Mouse (Mus musculus) olfactory bulb, adult 2 months (tissue): Measurements from ENCODE around the gene Cybrd1.

Source experiments
- CTCF ChIP-seq: fragments of 200-500 bp; IDR thresholded peaks from 2 replicates; pipeline ENCODE4 v1.5.1; 2012; ENCODE audit warnings: low read depth, mild to moderate bottlenecking, low read length, moderate library complexity; ENCODE audit not compliant: insufficient read depth
- POLR2A ChIP-seq: fragments of 200-500 bp; IDR thresholded peaks from 2 replicates; pipeline ENCODE4 v1.6.1; 2012; ENCODE audit warnings: mild to moderate bottlenecking, low read depth, low read length, moderate library complexity; ENCODE audit not compliant: insufficient read depth

DNA sequence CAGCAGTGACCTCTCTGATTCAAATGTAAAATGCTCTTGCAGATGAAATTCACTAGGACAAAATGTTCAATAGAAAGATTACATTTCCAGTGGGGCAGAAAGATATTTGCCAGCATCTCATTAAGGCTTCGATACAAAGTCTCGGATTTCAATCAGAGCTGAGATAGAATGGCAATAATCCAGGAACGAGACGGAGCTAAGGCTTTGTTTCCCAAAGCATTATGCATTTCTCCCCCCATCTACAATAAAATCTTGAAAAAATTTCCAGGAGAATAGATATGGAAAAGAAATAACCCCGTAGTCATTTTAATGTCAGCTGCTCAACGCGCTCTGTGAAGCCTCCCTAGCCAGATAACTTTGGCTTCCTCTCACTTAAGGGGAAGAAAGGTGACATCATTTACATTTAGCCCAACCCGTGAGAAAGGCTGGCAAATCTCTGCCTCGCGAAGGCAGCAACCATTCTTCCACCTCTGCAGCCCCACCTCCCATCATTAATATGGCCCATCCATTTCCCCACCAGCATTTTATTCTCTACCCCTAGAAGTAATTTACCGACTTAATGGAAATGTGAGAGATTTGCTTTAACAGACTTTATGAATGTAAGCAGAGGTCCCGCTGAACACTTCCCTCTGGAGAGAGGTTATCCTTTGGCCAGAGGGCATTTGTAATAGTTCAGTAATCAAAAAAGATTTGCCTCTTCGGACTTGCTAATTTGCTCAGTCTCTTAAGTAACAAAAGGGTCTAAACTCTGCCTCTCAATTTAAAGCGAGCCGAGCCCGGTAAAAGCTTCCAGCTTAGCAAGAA is 73.9 kb downstream of the Cybrd1 start:
- no peak for TF ChIP-seq CTCF
- TF ChIP-seq POLR2A, result no peak
